14 mouse cellular contexts compared by ENCODE assay signal in the genomic region with DNA sequence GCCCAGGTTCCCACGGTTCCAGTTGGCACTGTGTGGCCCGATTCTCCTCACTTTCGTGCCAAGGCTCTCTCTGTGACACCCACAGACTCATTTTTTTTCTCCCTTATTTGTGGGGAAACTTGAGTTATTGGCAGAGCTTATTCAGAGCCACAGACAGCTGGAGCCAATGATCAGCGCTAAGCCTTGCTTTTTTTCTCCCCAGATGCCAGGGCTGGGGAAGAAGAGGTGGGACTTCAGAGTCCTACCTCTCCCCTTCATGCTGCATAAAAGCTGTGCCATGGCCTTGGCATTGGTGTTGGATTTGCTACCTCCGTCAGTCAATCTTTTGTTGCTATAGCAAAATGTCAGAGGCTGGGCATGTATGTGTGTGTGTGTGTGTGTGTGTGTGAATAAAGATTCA.
"Had no signal": no experiment of that assay in that cellular context is flagged by ENCODE, and none has a peak within 500 bp of the region (broad histone marks: within the 10 kb centered on the region; RNA-seq: fewer than 3 reads in every experiment).

No protein-coding gene starts in this region.

- ATAC-seq: liver, embryonic 12.5 days had no signal

- DNase-seq: lung, adult 18-20 months; lung, embryonic 14.5 days; lung, postnatal 10 days; lung, postnatal 4 days; right cerebral cortex, postnatal 14 days; thymus, adult 2 months; thymus, postnatal 25 days; thymus, postnatal 4 days had no signal

- H3K27ac ChIP-seq: liver, embryonic 12.5 days; liver, embryonic 14.5 days; neural tube, embryonic 12.5 days; stomach, embryonic 15.5 days; stomach, postnatal 0 days had no signal

- H3K36me3 ChIP-seq: liver, embryonic 12.5 days; neural tube, embryonic 12.5 days; stomach, embryonic 15.5 days had no signal

- H3K4me2 ChIP-seq: liver, embryonic 12.5 days; lung, embryonic 14.5 days; neural tube, embryonic 12.5 days; stomach, embryonic 15.5 days had no signal

- H3K4me1 ChIP-seq: liver, embryonic 12.5 days; neural tube, embryonic 12.5 days; stomach, embryonic 15.5 days had no signal

- H3K9ac ChIP-seq: liver, embryonic 12.5 days; liver, embryonic 14.5 days; lung, embryonic 14.5 days; neural tube, embryonic 12.5 days; stomach, embryonic 15.5 days had no signal

- H3K27me3 ChIP-seq: neural tube, embryonic 12.5 days; stomach, embryonic 15.5 days had no signal

- H3K4me3 ChIP-seq: liver, embryonic 12.5 days; myocyte; neural tube, embryonic 12.5 days; stomach, embryonic 15.5 days had no signal

- H3K9me3 ChIP-seq: liver, embryonic 12.5 days; neural tube, embryonic 12.5 days; stomach, embryonic 15.5 days had no signal
